Mouse (Mus musculus): ENCODE data around the gene Rgs9. TPM values are rescaled to one million over a fixed set of nuclear protein-coding genes. Genes with fewer than 3 reads are reported as not detected.
"Not testable (repeated sequence)": the region's sequence is repeated elsewhere in the genome, so short reads cannot be mapped to it uniquely, and the experiment has no call there.

The Rgs9 gene
- polyA plus RNA-seq, 1 experiment: 1.4 TPM

DNA sequence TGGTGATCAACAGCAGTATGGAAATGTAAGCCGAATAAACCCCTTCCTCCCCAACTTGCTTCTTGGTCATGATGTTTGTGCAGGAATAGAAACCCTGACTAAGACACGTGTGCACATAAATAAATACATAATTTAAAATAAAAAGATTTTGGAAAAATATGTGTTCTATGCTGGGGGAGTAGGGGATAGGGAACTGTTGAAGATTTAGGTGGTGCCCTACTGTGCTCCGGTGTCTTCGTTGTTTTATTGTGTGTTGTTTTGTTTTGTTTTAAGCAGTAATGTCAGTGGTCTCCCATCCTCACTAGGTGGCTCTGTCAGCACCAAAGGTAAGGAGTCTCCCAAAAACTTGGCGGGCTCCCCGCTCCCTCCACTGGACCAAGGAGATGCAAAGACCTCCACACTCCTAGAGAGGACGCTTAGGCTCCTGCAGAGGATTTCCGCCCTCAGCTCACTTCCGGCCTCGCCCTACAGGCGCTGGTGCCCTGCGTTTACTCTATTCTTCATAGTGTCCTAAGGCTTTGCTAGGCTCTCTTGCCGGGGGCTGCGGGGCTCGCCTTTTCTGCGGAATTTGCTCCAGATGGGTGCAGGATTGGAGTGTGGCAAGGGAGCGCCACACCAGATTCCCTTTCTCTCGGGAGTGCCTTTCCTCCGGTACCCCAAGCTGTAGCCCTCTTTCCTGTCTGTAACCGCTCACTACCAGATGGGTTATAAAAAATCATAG, 14.1 kb upstream of the Rgs9 start:
- Histone ChIP-seq H3K36me3 (ENCODE audit: control insufficient read depth, insufficient read depth, low read length) (no peaks in the 10 kb centered on the region), H3K27me3 (replicated peaks; ENCODE audit: control insufficient read depth, insufficient read depth, low read length) (no peaks in the 10 kb centered on the region), H3K27ac (ENCODE audit: insufficient read depth, low read depth, low read length) (peak overlapping the region; percentile 37; the same call in 1 of the 2 replicates), H3K4me3 (ENCODE audit: insufficient read depth, low read depth, low read length) (peak overlapping the region; percentile 67), H3K4me1 (ENCODE audit: control insufficient read depth, insufficient read depth, low read length) (no peaks in the 10 kb centered on the region)
- TF ChIP-seq POLR2A (IDR thresholded peaks at IDR 0.05; ENCODE audit: low read depth, low read length): peak; percentile 67
- no peak for TF ChIP-seq CTCF (conservative IDR thresholded peaks at IDR 0.05; ENCODE audit: insufficient read depth, insufficient read length, low read depth, low read length)
- 9% methylated on average over 20 of the region's 20 CpGs for WGBS
- peak; percentile 81 for DNase-seq

DNA sequence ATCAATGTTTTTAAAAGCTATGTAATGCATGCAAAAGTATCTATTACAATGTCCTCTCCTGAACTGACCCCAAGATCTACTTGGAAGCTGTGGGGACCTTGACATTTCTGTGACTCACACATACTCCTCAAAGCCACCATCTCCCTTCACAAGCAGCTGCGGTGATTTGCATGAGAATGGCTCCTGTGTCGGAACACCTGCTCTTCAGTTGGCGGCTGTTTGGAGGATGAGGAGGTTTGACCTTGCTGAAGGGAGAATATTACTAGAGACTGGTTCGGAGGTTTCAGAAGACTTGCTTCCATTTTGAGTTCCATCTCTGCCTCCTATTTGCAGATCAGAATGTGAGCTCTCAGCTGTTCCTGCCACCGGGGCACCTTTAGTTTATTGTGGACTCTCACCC, 7.8 kb upstream of the Rgs9 start:
- 0 out of 2 replicates have a peak, but pooled peaks cover 3% of the 10 kb centered on the region for H3K4me1 ChIP-seq (ENCODE audit: control insufficient read depth, insufficient read depth, low read length)
- no peak overlapping the region for H3K4me3 ChIP-seq (ENCODE audit: insufficient read depth, low read depth, low read length)
- DNase-seq: no peak
- H3K27ac ChIP-seq (ENCODE audit: insufficient read depth, low read depth, low read length): no peak overlapping the region
- 81% methylated on average over 5 of the region's 5 CpGs for WGBS
- H3K27me3 ChIP-seq (replicated peaks; ENCODE audit: control insufficient read depth, insufficient read depth, low read length): no peaks in the 10 kb centered on the region
- no peak for TF ChIP-seq POLR2A (IDR thresholded peaks at IDR 0.05; ENCODE audit: low read depth, low read length)
- TF ChIP-seq CTCF (conservative IDR thresholded peaks at IDR 0.05; ENCODE audit: insufficient read depth, insufficient read length, low read depth, low read length): no peak
- H3K36me3 ChIP-seq (ENCODE audit: control insufficient read depth, insufficient read depth, low read length): no peaks in the 10 kb centered on the region

GRCm38 (mm10) chr11:109302338-109302737, 4.4 kb upstream of the Rgs9 start:
- H3K27ac ChIP-seq (ENCODE audit: insufficient read depth, low read depth, low read length): no peak overlapping the region
- peak; percentile 84 for DNase-seq
- no peaks in the 10 kb centered on the region for H3K36me3 ChIP-seq (ENCODE audit: control insufficient read depth, insufficient read depth, low read length)
- TF ChIP-seq CTCF (conservative IDR thresholded peaks at IDR 0.05; ENCODE audit: insufficient read depth, insufficient read length, low read depth, low read length) (no peak), POLR2A (IDR thresholded peaks at IDR 0.05; ENCODE audit: low read depth, low read length) (no peak)
- 0 out of 2 replicates have a peak, but pooled peaks cover 3% of the 10 kb centered on the region for H3K4me1 ChIP-seq (ENCODE audit: control insufficient read depth, insufficient read depth, low read length)
- 49% methylated on average over 4 of the region's 4 CpGs for WGBS
- H3K4me3 ChIP-seq (ENCODE audit: insufficient read depth, low read depth, low read length): no peak overlapping the region
- H3K27me3 ChIP-seq (replicated peaks; ENCODE audit: control insufficient read depth, insufficient read depth, low read length): no peaks in the 10 kb centered on the region

GRCm38 (mm10) chr11:109297031-109297430, 898 bp downstream of the Rgs9 start:
- Histone ChIP-seq H3K4me3 (ENCODE audit: insufficient read depth, low read depth, low read length) (no peak overlapping the region), H3K27me3 (replicated peaks; ENCODE audit: control insufficient read depth, insufficient read depth, low read length) (no peaks in the 10 kb centered on the region), H3K27ac (ENCODE audit: insufficient read depth, low read depth, low read length) (no peak overlapping the region), H3K36me3 (ENCODE audit: control insufficient read depth, insufficient read depth, low read length) (no peaks in the 10 kb centered on the region), H3K4me1 (ENCODE audit: control insufficient read depth, insufficient read depth, low read length) (0 out of 2 replicates have a peak, but pooled peaks cover 2% of the 10 kb centered on the region)
- 88% methylated on average over 7 of the region's 7 CpGs for WGBS
- no peak for DNase-seq
- TF ChIP-seq CTCF (conservative IDR thresholded peaks at IDR 0.05; ENCODE audit: insufficient read depth, insufficient read length, low read depth, low read length): no peak
- no peak for TF ChIP-seq POLR2A (IDR thresholded peaks at IDR 0.05; ENCODE audit: low read depth, low read length)

DNA sequence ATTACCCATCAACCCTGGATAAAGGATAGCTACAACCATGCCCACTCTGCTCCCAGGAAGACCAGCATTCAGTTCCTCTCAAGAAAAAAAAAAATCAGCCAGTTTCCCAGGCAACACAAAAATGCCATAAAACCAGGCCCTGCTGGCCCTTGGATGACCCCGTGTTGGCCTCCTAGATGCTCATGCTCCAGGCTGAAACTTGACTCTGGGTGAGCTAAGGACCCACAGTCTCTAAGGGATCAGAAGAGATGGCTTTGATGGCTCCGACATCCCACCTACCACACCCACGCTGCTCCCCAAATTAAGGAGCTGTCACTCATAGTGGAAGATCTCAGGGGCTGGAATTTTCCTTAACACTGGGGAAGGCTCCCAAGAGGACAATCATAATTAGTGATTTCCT, 5.9 kb downstream of the Rgs9 start:
- H3K27me3 ChIP-seq (replicated peaks; ENCODE audit: control insufficient read depth, insufficient read depth, low read length): no peaks in the 10 kb centered on the region
- no peaks in the 10 kb centered on the region for H3K36me3 ChIP-seq (ENCODE audit: control insufficient read depth, insufficient read depth, low read length)
- 47% methylated on average over 3 of the region's 3 CpGs for WGBS
- TF ChIP-seq POLR2A (IDR thresholded peaks at IDR 0.05; ENCODE audit: low read depth, low read length): no peak
- no peak for TF ChIP-seq CTCF (conservative IDR thresholded peaks at IDR 0.05; ENCODE audit: insufficient read depth, insufficient read length, low read depth, low read length)
- no peaks in the 10 kb centered on the region for H3K4me1 ChIP-seq (ENCODE audit: control insufficient read depth, insufficient read depth, low read length)
- no peak overlapping the region for H3K4me3 ChIP-seq (ENCODE audit: insufficient read depth, low read depth, low read length)
- peak; percentile 16 for DNase-seq
- no peak overlapping the region for H3K27ac ChIP-seq (ENCODE audit: insufficient read depth, low read depth, low read length)

- 90% methylated on average over 9 of the region's 9 CpGs for WGBS
- H3K4me1 ChIP-seq (ENCODE audit: control insufficient read depth, insufficient read depth, low read length); H3K36me3 ChIP-seq (ENCODE audit: control insufficient read depth, insufficient read depth, low read length); DNase-seq; H3K4me3 ChIP-seq (ENCODE audit: insufficient read depth, low read depth, low read length); H3K27ac ChIP-seq (ENCODE audit: insufficient read depth, low read depth, low read length); H3K27me3 ChIP-seq (replicated peaks; ENCODE audit: control insufficient read depth, insufficient read depth, low read length): not testable (repeated sequence)
These were observed 8.6 kb downstream of the Rgs9 start for GRCm38 (mm10) chr11:109289378-109289777.

- Histone ChIP-seq H3K4me1 (ENCODE audit: control insufficient read depth, insufficient read depth, low read length) (no peaks in the 10 kb centered on the region), H3K27me3 (replicated peaks; ENCODE audit: control insufficient read depth, insufficient read depth, low read length) (no peaks in the 10 kb centered on the region), H3K27ac (ENCODE audit: insufficient read depth, low read depth, low read length) (no peak overlapping the region), H3K4me3 (ENCODE audit: insufficient read depth, low read depth, low read length) (no peak overlapping the region), H3K36me3 (ENCODE audit: control insufficient read depth, insufficient read depth, low read length) (no peaks in the 10 kb centered on the region)
- TF ChIP-seq POLR2A (IDR thresholded peaks at IDR 0.05; ENCODE audit: low read depth, low read length): no peak
- no peak for TF ChIP-seq CTCF (conservative IDR thresholded peaks at IDR 0.05; ENCODE audit: insufficient read depth, insufficient read length, low read depth, low read length)
- WGBS: 87% methylated on average over 1 of the region's 1 CpGs
- no peak for DNase-seq
These were observed 13.1 kb downstream of the Rgs9 start for GRCm38 (mm10) chr11:109284811-109285210.
